Mouse (Mus musculus): ENCODE measurements at regions not wholly inside any gene's neighbourhood (a gene's known extent, or its start where the extent isn't known, plus 50 kb on each side); places are given as distances from the start of the nearest gene placed in this dataset.

- TF ChIP-seq CTCF (IDR thresholded peaks at IDR 0.05; ENCODE audit: control insufficient read depth, insufficient read depth, insufficient replicate concordance, low read depth, low read length): no peak
- TF ChIP-seq POLR2A (IDR thresholded peaks at IDR 0.05; ENCODE audit: control insufficient read depth, low read depth, low read length): no peak
These were observed 112.5 kb downstream of the Zfp706 start for GRCm38 (mm10) chr15:36895031-36895430.

All from testis, adult 2 months (tissue).